In the genomic region with DNA sequence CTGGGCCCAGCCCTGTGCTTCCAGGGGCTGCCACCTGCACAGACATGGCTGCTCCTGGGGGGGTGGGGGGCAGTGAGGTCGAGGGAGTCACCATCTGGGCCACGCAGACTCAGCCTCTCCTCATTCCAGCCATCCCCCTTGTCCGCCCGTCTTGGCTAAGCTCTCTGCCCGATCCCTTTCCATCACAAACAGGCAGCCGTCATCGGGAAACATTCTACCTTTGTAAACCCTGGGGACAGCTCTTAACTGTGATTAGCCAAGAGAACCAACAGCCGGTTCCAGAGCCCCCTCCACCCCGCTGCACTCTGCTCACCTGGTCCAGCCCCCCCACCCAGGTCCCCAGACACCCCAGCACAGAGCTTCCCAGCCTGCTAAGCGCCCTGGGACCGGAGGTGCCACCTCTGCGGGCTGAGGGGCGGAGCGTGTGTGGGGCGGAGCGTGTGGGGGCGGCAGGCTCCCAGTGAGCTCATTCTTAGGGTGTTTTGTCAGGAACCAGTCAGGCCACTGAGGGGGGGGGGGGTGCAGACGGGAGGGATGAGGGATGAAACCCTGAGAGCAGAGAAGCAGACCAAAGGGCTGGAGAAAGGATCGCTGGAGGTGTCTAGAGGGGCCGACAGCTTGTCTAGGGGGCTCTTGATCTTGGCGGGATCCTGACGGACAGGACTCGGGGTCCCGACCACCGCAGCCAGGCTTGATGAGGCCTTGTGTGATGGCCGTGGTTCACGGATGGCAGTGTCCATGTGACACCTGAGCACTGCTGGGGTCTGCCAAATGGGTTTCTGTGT, we compare ENCODE assay signal across 8 mouse cellular contexts. TPM values are rescaled to one million over a fixed set of nuclear protein-coding genes. Genes with fewer than 3 reads are reported as not detected.
A peak's percentile ranks its signal among the peaks of the same experiment; 100 is the strongest.
DNase-seq lines count a peak whose midpoint lies in the region; ATAC-seq and TF ChIP-seq lines count a peak whose summit lies in the region.

No protein-coding gene starts in this region.

- TF ChIP-seq CTCF in kidney, postnatal 0 days (IDR thresholded peaks at IDR 0.05; ENCODE audit: low read depth), result no peak

- peaks cover 13% of the 10 kb centered on the region for H3K36me3 ChIP-seq in heart, embryonic 13.5 days
- H3K36me3 ChIP-seq in kidney, postnatal 0 days (ENCODE audit: insufficient read depth, low read length), result 0 out of 2 replicates have a peak, but pooled peaks cover 7% of the 10 kb centered on the region
- H3K36me3 ChIP-seq in stomach, embryonic 16.5 days (ENCODE audit: control insufficient read depth, insufficient read depth, low read length), result no peaks in the 10 kb centered on the region

- ATAC-seq in CD4-positive, CD25-positive, alpha-beta regulatory T cell, adult 4 months, result peak; percentile 75
- no peak for ATAC-seq in heart, embryonic 13.5 days (ENCODE audit: extremely low read depth, insufficient number of reproducible peaks, low FRiP score, low TSS enrichment)
- peak; percentile 57; the same call in 1 of the 2 replicates for ATAC-seq in kidney, postnatal 0 days (replicated peaks; ENCODE audit: low FRiP score, low read depth)
- ATAC-seq in stomach, embryonic 16.5 days (ENCODE audit: insufficient read depth, low FRiP score), result peak; percentile 56; the same call in 1 of the 2 replicates

- peaks cover 6% of the 10 kb centered on the region for H3K9me3 ChIP-seq in heart, embryonic 13.5 days
- no peaks in the 10 kb centered on the region for H3K9me3 ChIP-seq in kidney, postnatal 0 days (replicated peaks; ENCODE audit: low read length)
- peaks cover 7% of the 10 kb centered on the region for H3K9me3 ChIP-seq in stomach, embryonic 16.5 days (replicated peaks; ENCODE audit: control insufficient read depth, low read length)

- peak overlapping the region; percentile 73 for H3K9ac ChIP-seq in heart, embryonic 13.5 days
- H3K9ac ChIP-seq in kidney, postnatal 0 days (ENCODE audit: low read depth, low read length), result peak overlapping the region; percentile 54
- H3K9ac ChIP-seq in stomach, embryonic 16.5 days (ENCODE audit: low read length), result peak overlapping the region; percentile 69

- H3K4me3 ChIP-seq in heart, embryonic 13.5 days, result peak overlapping the region; percentile 45
- peak overlapping the region; percentile 29 for H3K4me3 ChIP-seq in kidney, postnatal 0 days (replicated peaks; ENCODE audit: low read depth, low read length)
- H3K4me3 ChIP-seq in stomach, embryonic 16.5 days (replicated peaks; ENCODE audit: low read length), result peak overlapping the region; percentile 43

- DNase-seq in adrenal gland, adult 2 months, result peak; percentile 84
- peak; percentile 60 for DNase-seq in kidney, postnatal 0 days (ENCODE audit: low spot score)
- peak; percentile 73 for DNase-seq in lung, postnatal 36 days
- DNase-seq in cerebellum, adult 8-10 months, result no peak
- no peak for DNase-seq in layer of hippocampus, postnatal 10 days (ENCODE audit: low spot score in 2 of 2)

- 2% methylated on average over 27 of the region's 27 CpGs for WGBS in heart, embryonic 13.5 days
- WGBS in kidney, postnatal 0 days, result 2% methylated on average over 27 of the region's 27 CpGs
- 3% methylated on average over 27 of the region's 27 CpGs for WGBS in stomach, embryonic 16.5 days

- peaks cover 20% of the 10 kb centered on the region for H3K4me1 ChIP-seq in heart, embryonic 13.5 days
- 0 out of 2 replicates have a peak, but pooled peaks cover 4% of the 10 kb centered on the region for H3K4me1 ChIP-seq in kidney, postnatal 0 days (replicated peaks; ENCODE audit: insufficient read depth, low read length)
- 0 out of 2 replicates have a peak, but pooled peaks cover 2% of the 10 kb centered on the region for H3K4me1 ChIP-seq in stomach, embryonic 16.5 days (ENCODE audit: control insufficient read depth, insufficient read depth, low read length)

- H3K27ac ChIP-seq in heart, embryonic 13.5 days (replicated peaks), result no peak overlapping the region
- H3K27ac ChIP-seq in kidney, postnatal 0 days, result 0 out of 2 replicates have a peak overlapping the region, but pooled peaks have one; percentile 25
- H3K27ac ChIP-seq in stomach, embryonic 16.5 days (ENCODE audit: low read length), result no peak overlapping the region

- H3K4me2 ChIP-seq in heart, embryonic 13.5 days, result peak overlapping the region; percentile 70
- H3K4me2 ChIP-seq in kidney, postnatal 0 days (ENCODE audit: low read length), result peak overlapping the region; percentile 65
- peak overlapping the region; percentile 57 for H3K4me2 ChIP-seq in stomach, embryonic 16.5 days (ENCODE audit: low read depth, low read length)

- peaks cover 56% of the 10 kb centered on the region for H3K27me3 ChIP-seq in heart, embryonic 13.5 days (replicated peaks)
- no peaks in the 10 kb centered on the region; the same call in 1 of the 2 replicates for H3K27me3 ChIP-seq in kidney, postnatal 0 days (ENCODE audit: insufficient read depth, low read length)
- H3K27me3 ChIP-seq in stomach, embryonic 16.5 days (ENCODE audit: control insufficient read depth, insufficient read depth, low read length), result peaks cover 24% of the 10 kb centered on the region

RNA-seq across cellular contexts. Expression of a gene that starts 4.2 kb away (rescaled TPM):
- polyA plus RNA-seq in CD4-positive, CD25-positive, alpha-beta regulatory T cell, adult 4 months (2017; shearing (Covaris generic)), result 1 to 10 TPM; 2.6 to 3.3 TPM
- 1 to 10 TPM in 1 of 2 experiments, under 1 TPM in 1; 0.98 to 5.2 TPM for total RNA-seq in adrenal gland, adult 2 months (2021)
- polyA plus RNA-seq in adrenal gland, adult 2 months (2012; rRNA removed), result 1.3 and 3.7 TPM in 2 replicates
- polyA plus RNA-seq in heart, embryonic 13.5 days (2015; fragmentation: Nextera tagmentation; extraction: Ambion mirVana), result 4.8 and 5.5 TPM in 2 replicates
- 6.7 and 8.2 TPM in 2 replicates for polyA plus RNA-seq in kidney, postnatal 0 days (2015; fragmentation: Nextera tagmentation; extraction: Ambion mirVana)
- 13.3 and 15.8 TPM in 2 replicates for polyA plus RNA-seq in stomach, embryonic 16.5 days (2015; fragmentation: Nextera tagmentation; extraction: Ambion mirVana)
- 1 to 10 TPM; 1.7 to 1.8 TPM for total RNA-seq in layer of hippocampus, postnatal 10 days (2021)

RNA-seq across cellular contexts. Expression of a gene that starts 4.9 kb away (rescaled TPM):
- not detected for polyA plus RNA-seq in CD4-positive, CD25-positive, alpha-beta regulatory T cell, adult 4 months (2017; shearing (Covaris generic))
- not detected for total RNA-seq in adrenal gland, adult 2 months (2021)
- polyA plus RNA-seq in adrenal gland, adult 2 months (2012; rRNA removed), result 0.84 and 1.0 TPM in 2 replicates
- polyA plus RNA-seq in heart, embryonic 13.5 days (2015; fragmentation: Nextera tagmentation; extraction: Ambion mirVana), result 284 and 345 TPM in 2 replicates
- 1.0 and 1.2 TPM in 2 replicates for polyA plus RNA-seq in kidney, postnatal 0 days (2015; fragmentation: Nextera tagmentation; extraction: Ambion mirVana)
- 50.9 and 378 TPM in 2 replicates for polyA plus RNA-seq in stomach, embryonic 16.5 days (2015; fragmentation: Nextera tagmentation; extraction: Ambion mirVana)
- under 1 TPM in 1 of 2 experiments, not detected in 1; 0.27 TPM for total RNA-seq in layer of hippocampus, postnatal 10 days (2021)

RNA-seq across cellular contexts. Expression of a gene that starts 17.9 kb away (rescaled TPM):
- polyA plus RNA-seq in CD4-positive, CD25-positive, alpha-beta regulatory T cell, adult 4 months (2017; shearing (Covaris generic)), result 10 to 100 TPM; 10.1 to 11.6 TPM
- 10 to 100 TPM; 21.7 to 25.5 TPM for total RNA-seq in adrenal gland, adult 2 months (2021)
- 92.3 and 94.7 TPM in 2 replicates for polyA plus RNA-seq in adrenal gland, adult 2 months (2012; rRNA removed)
- 11.8 and 12.2 TPM in 2 replicates for polyA plus RNA-seq in heart, embryonic 13.5 days (2015; fragmentation: Nextera tagmentation; extraction: Ambion mirVana)
- 11.0 and 11.5 TPM in 2 replicates for polyA plus RNA-seq in kidney, postnatal 0 days (2015; fragmentation: Nextera tagmentation; extraction: Ambion mirVana)
- polyA plus RNA-seq in stomach, embryonic 16.5 days (2015; fragmentation: Nextera tagmentation; extraction: Ambion mirVana), result 11.7 and 11.8 TPM in 2 replicates
- total RNA-seq in layer of hippocampus, postnatal 10 days (2021), result 10 to 100 TPM; 33.8 to 33.9 TPM

RNA-seq across cellular contexts. Expression of a gene that starts 40.1 kb away (rescaled TPM):
- polyA plus RNA-seq in CD4-positive, CD25-positive, alpha-beta regulatory T cell, adult 4 months (2017; shearing (Covaris generic)), result not detected
- 1 to 10 TPM; 6.5 to 8.3 TPM for total RNA-seq in adrenal gland, adult 2 months (2021)
- polyA plus RNA-seq in adrenal gland, adult 2 months (2012; rRNA removed), result 16.9 and 20.2 TPM in 2 replicates
- polyA plus RNA-seq in heart, embryonic 13.5 days (2015; fragmentation: Nextera tagmentation; extraction: Ambion mirVana), result 12.8 and 13.0 TPM in 2 replicates
- polyA plus RNA-seq in kidney, postnatal 0 days (2015; fragmentation: Nextera tagmentation; extraction: Ambion mirVana), result 3.0 and 4.0 TPM in 2 replicates
- 7.8 and 9.6 TPM in 2 replicates for polyA plus RNA-seq in stomach, embryonic 16.5 days (2015; fragmentation: Nextera tagmentation; extraction: Ambion mirVana)
- 1 to 10 TPM; 3.4 to 4.5 TPM for total RNA-seq in layer of hippocampus, postnatal 10 days (2021)

RNA-seq across cellular contexts. Expression of a gene that starts 40.4 kb away (rescaled TPM):
- 10 to 100 TPM; 15.8 to 17.6 TPM for polyA plus RNA-seq in CD4-positive, CD25-positive, alpha-beta regulatory T cell, adult 4 months (2017; shearing (Covaris generic))
- 10 to 100 TPM; 13.2 to 13.3 TPM for total RNA-seq in adrenal gland, adult 2 months (2021)
- 12.3 and 21.5 TPM in 2 replicates for polyA plus RNA-seq in adrenal gland, adult 2 months (2012; rRNA removed)
- 17.4 and 19.8 TPM in 2 replicates for polyA plus RNA-seq in heart, embryonic 13.5 days (2015; fragmentation: Nextera tagmentation; extraction: Ambion mirVana)
- polyA plus RNA-seq in kidney, postnatal 0 days (2015; fragmentation: Nextera tagmentation; extraction: Ambion mirVana), result 16.7 and 17.7 TPM in 2 replicates
- polyA plus RNA-seq in stomach, embryonic 16.5 days (2015; fragmentation: Nextera tagmentation; extraction: Ambion mirVana), result 22.9 and 23.0 TPM in 2 replicates
- total RNA-seq in layer of hippocampus, postnatal 10 days (2021), result 10 to 100 TPM; 17.6 to 18.1 TPM

Comparison
In these comparisons a context has a peak if more than half of its experiments do, and no peak if none do; other contexts are left out.
1. DNase-seq: peak in adrenal gland, adult 2 months (single experiment), kidney, postnatal 0 days (single experiment) and lung, postnatal 36 days (single experiment); none in cerebellum, adult 8-10 months (single experiment) and layer of hippocampus, postnatal 10 days (0 of 2).
2. RNA of a gene that starts 4.9 kb away (polyA plus RNA-seq): 50.9 to 378 TPM in stomach, embryonic 16.5 days and 284 to 345 TPM in heart, embryonic 13.5 days; 1.0 to 1.2 TPM in kidney, postnatal 0 days, 0.84 to 1.0 TPM in adrenal gland, adult 2 months and not detected in CD4-positive, CD25-positive, alpha-beta regulatory T cell, adult 4 months; every median in the first group is over 10 times any median in the second.
3. Peak in every context shown above with its lines, with median percentiles within 50 percentile points of each other: H3K4me2 ChIP-seq, H3K4me3 ChIP-seq and H3K9ac ChIP-seq.